Mouse (Mus musculus) spleen, adult 10 weeks (tissue): ENCODE results near the gene Zar1l. TPM values are rescaled to one million over a fixed set of nuclear protein-coding genes. Genes with fewer than 3 reads are reported as not detected.

Source experiments
- polyA plus RNA-seq: library from polyadenylated mRNA; stranded (reverse); fragments of 350-450 nt; fragmentation: Illumina TruSeq; extraction: RNeasy Lipid Tissue Mini Kit (QIAGEN cat#74804); gene quantifications from one replicate; pipeline ENCODE4 v1.2.3, GENCODE M21; 2015; ENCODE audit warnings: low replicate concordance; ENCODE audit not compliant: insufficient read depth

The Zar1l gene
- polyA plus RNA-seq: not detected

GRCm38 (mm10) chr5:150518064-150518463, at the start of gene Zar1l:
Zar1l (minus strand) TSS chr5:150518164.

GRCm38 (mm10) chr5:150521937-150522866, 4.2 kb upstream of the Zar1l start, which contains the start of gene Brca2:
Brca2 (plus strand) TSS chr5:150522630.

Other genes starting within 250 kb of the Zar1l start
- 12.4 TPM for gene Brca2, start 4.5 kb upstream of the Zar1l start, polyA plus RNA-seq
- gene N4bp2l1, start 79.0 kb upstream of the Zar1l start, polyA plus RNA-seq: 91.4 TPM
- 100 TPM for gene N4bp2l2, start 148.0 kb upstream of the Zar1l start, polyA plus RNA-seq
- 50.4 TPM for gene Pds5b, start 155.6 kb upstream of the Zar1l start, polyA plus RNA-seq